Mouse (Mus musculus) MEL (cell line): ENCODE measurements around the gene Cpox. TPM values are rescaled to one million over a fixed set of nuclear protein-coding genes. Genes with fewer than 3 reads are reported as not detected.
A peak's percentile ranks its signal among the peaks of the same experiment; 100 is the strongest.

Experiments
- DNase-seq: peaks from one replicate; pipeline ENCODE4 v3.0.0; 2011; ENCODE audit warnings: low read depth, low spot score
- H3K27ac ChIP-seq: 2 replicates; pipeline ENCODE4 v1.5.1; 2012; ENCODE audit warnings: low read depth, mild to moderate bottlenecking, control low read depth, low read length, moderate library complexity; ENCODE audit not compliant: control insufficient read depth
- H3K27me3 ChIP-seq, 2 experiments: fragments of 150-350 bp in 1 of 2; sonication (generic) in 1 of 2; 2 replicates each; pipeline ENCODE4 v1.6.1; 2012; ENCODE audit warnings: low read length in 2 of 2, mild to moderate bottlenecking in 2 of 2, improper control_type of control experiment in 1 of 2, moderate library complexity in 1 of 2; ENCODE audit not compliant: insufficient read depth in 2 of 2, control insufficient read depth in 1 of 2
- H3K36me3 ChIP-seq, 2 experiments: 2 replicates each; pipeline ENCODE4 v1.6.1; 2012 to 2014; ENCODE audit warnings: low read length in 2 of 2, improper control_type of control experiment in 1 of 2, inconsistent platforms in 1 of 2, mild to moderate bottlenecking in 1 of 2; ENCODE audit not compliant: insufficient read depth in 2 of 2, control insufficient read depth in 1 of 2
- H3K4me1 ChIP-seq, 2 experiments: fragments of 150-350 bp in 1 of 2; sonication (generic) in 1 of 2; 2 replicates each; pipeline ENCODE4 v1.6.1; 2012; ENCODE audit warnings: low read length in 2 of 2, improper control_type of control experiment in 1 of 2, mild to moderate bottlenecking in 1 of 2; ENCODE audit not compliant: insufficient read depth in 2 of 2, control insufficient read depth in 1 of 2
- H3K4me3 ChIP-seq, 2 experiments: fragments of 150-350 bp in 1 of 2; sonication (generic) in 1 of 2; 2 replicates each; pipeline ENCODE4 v1.5.1; 2012; ENCODE audit warnings: low read depth in 2 of 2, low read length in 2 of 2, mild to moderate bottlenecking in 2 of 2, moderate library complexity in 2 of 2, control low read depth in 1 of 2, improper control_type of control experiment in 1 of 2; ENCODE audit not compliant: control insufficient read depth in 1 of 2, insufficient read depth in 1 of 2
- H3K79me2 ChIP-seq: 2 replicates; pipeline ENCODE4 v1.6.1; 2012; ENCODE audit warnings: mild to moderate bottlenecking, low read length, moderate library complexity; ENCODE audit not compliant: control insufficient read depth, poor library complexity, insufficient read depth
- H3K9ac ChIP-seq: 2 replicates; pipeline ENCODE4 v1.6.1; 2012; ENCODE audit warnings: low read depth, mild to moderate bottlenecking, control low read depth, low read length, moderate library complexity; ENCODE audit not compliant: control insufficient read depth, poor library complexity, severe bottlenecking
- H3K9me3 ChIP-seq: fragments of 150-350 bp; sonication (generic); replicated peaks from 2 replicates; pipeline ENCODE4 v1.6.1; 2012; ENCODE audit warnings: mild to moderate bottlenecking, low read length, improper control_type of control experiment, moderate library complexity; ENCODE audit not compliant: insufficient read depth
- BHLHE40 ChIP-seq: IDR thresholded peaks from 2 replicates; pipeline ENCODE4 v1.6.1; 2012; ENCODE audit warnings: low read depth, mild to moderate bottlenecking, inconsistent platforms, low read length, improper control_type of control experiment, borderline replicate concordance
- CHD1 ChIP-seq: IDR thresholded peaks from 2 replicates; pipeline ENCODE4 v1.6.1; 2012; ENCODE audit warnings: low read depth, mild to moderate bottlenecking, inconsistent platforms, low read length, improper control_type of control experiment
- CTCF ChIP-seq, 3 experiments: IDR thresholded peaks in 2 of 3; conservative IDR thresholded peaks in 1 of 3; 2 replicates each; pipeline ENCODE4 v1.5.1; 2011 to 2012; ENCODE audit warnings: low read length in 3 of 3, low read depth in 2 of 3, mild to moderate bottlenecking in 2 of 3, improper control_type of control experiment in 1 of 3, inconsistent platforms in 1 of 3, mixed read lengths in 1 of 3, moderate library complexity in 1 of 3; ENCODE audit not compliant: control insufficient read depth in 1 of 3, insufficient read depth in 1 of 3, poor library complexity in 1 of 3, severe bottlenecking in 1 of 3
- EP300 ChIP-seq, 2 experiments: IDR thresholded peaks; 2 replicates each; pipeline ENCODE4 v1.6.1; 2011; ENCODE audit warnings: improper control_type of control experiment in 2 of 2, low read length in 2 of 2, low read depth in 1 of 2, mild to moderate bottlenecking in 1 of 2
- ETS1 ChIP-seq: IDR thresholded peaks from 2 replicates; pipeline ENCODE4 v1.6.1; 2012; ENCODE audit warnings: low read depth, mild to moderate bottlenecking, inconsistent platforms, low read length, improper control_type of control experiment, moderate library complexity
- GATA1 ChIP-seq: IDR thresholded peaks from 2 replicates; pipeline ENCODE4 v1.6.1; 2011; ENCODE audit warnings: low read depth, low read length, improper control_type of control experiment
- JUND ChIP-seq: IDR thresholded peaks from 2 replicates; pipeline ENCODE4 v1.6.1; 2011; ENCODE audit warnings: low read depth, mild to moderate bottlenecking, improper control_type of control experiment, low read length
- KAT2A ChIP-seq: conservative IDR thresholded peaks from 2 replicates; pipeline ENCODE4 v1.6.1; 2012; ENCODE audit warnings: low read depth, low read length, improper control_type of control experiment, inconsistent platforms
- MAFK ChIP-seq: IDR thresholded peaks from 2 replicates; pipeline ENCODE4 v1.6.1; 2011; ENCODE audit warnings: low read depth, mild to moderate bottlenecking, low read length, improper control_type of control experiment, borderline replicate concordance
- MAX ChIP-seq: IDR thresholded peaks from 2 replicates; pipeline ENCODE4 v1.6.1; 2011; ENCODE audit warnings: low read length, improper control_type of control experiment
- MAZ ChIP-seq: IDR thresholded peaks from 2 replicates; pipeline ENCODE4 v1.6.1; 2012; ENCODE audit warnings: low read depth, mild to moderate bottlenecking, inconsistent platforms, low read length, improper control_type of control experiment
- MEF2A ChIP-seq: IDR thresholded peaks from 2 replicates; pipeline ENCODE4 v1.6.1; 2014; ENCODE audit warnings: low read depth, mild to moderate bottlenecking, inconsistent platforms, low read length, improper control_type of control experiment; ENCODE audit not compliant: poor library complexity, insufficient replicate concordance, severe bottlenecking; ENCODE audit errors: extremely low read depth
- MYC ChIP-seq: IDR thresholded peaks from 2 replicates; pipeline ENCODE4 v1.6.1; 2011; ENCODE audit warnings: low read depth, mild to moderate bottlenecking, low read length, improper control_type of control experiment, moderate library complexity
- NELFE ChIP-seq: IDR thresholded peaks from 2 replicates; pipeline ENCODE4 v1.6.1; 2011; ENCODE audit warnings: low read depth, low read length, improper control_type of control experiment
- RCOR1 ChIP-seq: IDR thresholded peaks from 2 replicates; pipeline ENCODE4 v1.6.1; 2012; ENCODE audit warnings: low read depth, mild to moderate bottlenecking, inconsistent platforms, low read length, improper control_type of control experiment
- SIN3A ChIP-seq: IDR thresholded peaks from 2 replicates; pipeline ENCODE4 v1.6.1; 2012; ENCODE audit warnings: low read length, improper control_type of control experiment, inconsistent platforms
- TAL1 ChIP-seq: IDR thresholded peaks from 2 replicates; pipeline ENCODE4 v1.6.1; 2012; ENCODE audit warnings: mild to moderate bottlenecking, inconsistent platforms, low read length, moderate library complexity, mixed read lengths
- TBP ChIP-seq: IDR thresholded peaks from 2 replicates; pipeline ENCODE4 v1.8.0; 2011; ENCODE audit warnings: low read depth, low read length, improper control_type of control experiment
- TCF12 ChIP-seq: IDR thresholded peaks from 2 replicates; pipeline ENCODE4 v1.6.1; 2014; ENCODE audit warnings: low read depth, mild to moderate bottlenecking, inconsistent platforms, low read length, improper control_type of control experiment, moderate library complexity
- USF2 ChIP-seq, 2 experiments: IDR thresholded peaks; 2 replicates each; pipeline ENCODE4 v1.6.1; 2011 to 2012; ENCODE audit warnings: improper control_type of control experiment in 2 of 2, low read length in 2 of 2, borderline replicate concordance in 1 of 2, inconsistent platforms in 1 of 2, low read depth in 1 of 2, mild to moderate bottlenecking in 1 of 2; ENCODE audit not compliant: insufficient read depth in 1 of 2
- ZC3H11A ChIP-seq: IDR thresholded peaks from 2 replicates; pipeline ENCODE4 v1.6.1; 2012; ENCODE audit warnings: low read depth, mild to moderate bottlenecking, inconsistent platforms, low read length, improper control_type of control experiment
- polyA plus RNA-seq, 2 experiments: library from polyadenylated mRNA; stranded (reverse) in 1 of 2; unstranded in 1 of 2; fragments of >175 nt in 1 of 2; fragments of >200 nt in 1 of 2; gene quantifications; 2 replicates each; pipeline versions ENCODE4 v1.2.1 to v1.2.4; 2012; ENCODE audit warnings: low replicate concordance in 2 of 2, low read depth in 1 of 2; ENCODE audit not compliant: insufficient read length in 2 of 2, insufficient read depth in 1 of 2, missing spikeins in 1 of 2
- total RNA-seq: library from RNA; depleted of rRNA; stranded (reverse); fragments of 300-350 nt; gene quantifications from 2 replicates; pipeline ENCODE4 v1.2.3, GENCODE M21; 2012

The Cpox gene
- total and polyA plus RNA-seq, 3 experiments, result 110 to 421 (median 159) TPM

- Histone ChIP-seq H3K79me2 (peaks cover 28% of the 10 kb centered on the region), H3K9ac (no peak overlapping the region), H3K27me3 (no peaks in the 10 kb centered on the region), H3K4me1 (peaks cover 7 to 11% of the 10 kb centered on the region in 2 experiments), H3K4me3 (no peak overlapping the region), H3K36me3 (peaks cover 28 to 60% of the 10 kb centered on the region in 2 experiments), H3K27ac (no peak overlapping the region), H3K9me3 (no peaks in the 10 kb centered on the region)
- TF ChIP-seq BHLHE40 (no peak), USF2 (IDR thresholded peaks at IDR 0.05; ENCODE audit: borderline replicate concordance in 1 of 2, insufficient read depth in 1 of 2, low read depth in 1 of 2, low read length in 2 of 2) (no peak), NELFE (no peak), MEF2A (no peak), MAX (no peak), TAL1 (no peak), CTCF (IDR thresholded peaks at IDR 0.05 in 2 of 3, conservative IDR thresholded peaks at IDR 0.05 in 1 of 3; ENCODE audit: control insufficient read depth in 1 of 3, insufficient read depth in 1 of 3, low read depth in 2 of 3, low read length in 3 of 3, poor library complexity in 1 of 3, severe bottlenecking in 1 of 3) (no peak), MAFK (no peak), ETS1 (no peak)
- no peak for DNase-seq
Observed at GRCm38 (mm10) chr16:58676156-58676555, 6.1 kb downstream of the Cpox start.

GRCm38 (mm10) chr16:58676633-58677032 lies 6.5 kb downstream of the Cpox start:
- no peak overlapping the region for H3K4me3 ChIP-seq
- H3K9me3 ChIP-seq, result no peaks in the 10 kb centered on the region
- H3K27ac ChIP-seq, result no peak overlapping the region
- H3K36me3 ChIP-seq, result peaks cover 28 to 61% of the 10 kb centered on the region in 2 experiments
- H3K27me3 ChIP-seq, result no peaks in the 10 kb centered on the region
- no peak overlapping the region for H3K9ac ChIP-seq
- H3K4me1 ChIP-seq, result peaks cover 7 to 11% of the 10 kb centered on the region in 2 experiments
- H3K79me2 ChIP-seq, result peaks cover 23% of the 10 kb centered on the region
- TF ChIP-seq GATA1, result peak; percentile 66
- 0 out of 2 replicates have a peak, but pooled peaks have one; percentile 36 for TF ChIP-seq TAL1
- no peak for TF ChIP-seq NELFE
- no peak for TF ChIP-seq BHLHE40
- peak; percentile 43; the same call in 1 of the 2 replicates for TF ChIP-seq ETS1
- TF ChIP-seq TCF12, result peak; percentile 46; the same call in 1 of the 2 replicates
- TF ChIP-seq KAT2A, result no peak
- peak; percentile 53 to 57; a peak in 2 of 4 replicates for TF ChIP-seq EP300 (IDR thresholded peaks at IDR 0.05; ENCODE audit: low read depth in 1 of 2, low read length in 2 of 2)
- no peak for DNase-seq

GRCm38 (mm10) chr16:58677491-58677890 lies 7.4 kb downstream of the Cpox start:
- no peaks in the 10 kb centered on the region for H3K27me3 ChIP-seq
- no peaks in the 10 kb centered on the region for H3K9me3 ChIP-seq
- H3K4me1 ChIP-seq, result peaks cover 7 to 9% of the 10 kb centered on the region in 2 experiments
- TF ChIP-seq TBP (no peak), MAX (no peak), JUND (no peak), RCOR1 (no peak), NELFE (no peak), ZC3H11A (no peak), SIN3A (no peak), CHD1 (no peak), GATA1 (no peak), MYC (no peak), MAZ (no peak)
- peaks cover 16% of the 10 kb centered on the region for H3K79me2 ChIP-seq
- DNase-seq, result no peak
- no peak overlapping the region for H3K27ac ChIP-seq
- peaks cover 23 to 59% of the 10 kb centered on the region in 2 experiments for H3K36me3 ChIP-seq
- H3K9ac ChIP-seq, result no peak overlapping the region
- no peak overlapping the region for H3K4me3 ChIP-seq
